Mouse (Mus musculus) intestine, embryonic 16.5 days (tissue): ENCODE measurements around the gene Iqck. TPM values are rescaled to one million over a fixed set of nuclear protein-coding genes. Genes with fewer than 3 reads are reported as not detected.

Experiments
- ATAC-seq: fragments of 200-750 bp; cut with Nextera tagmentation; 2 replicates; pipeline ENCODE4 v1.8.0; 2017; ENCODE audit warnings: moderate TSS enrichment, moderate library complexity
- H3K27ac ChIP-seq: fragments of 300-500 bp; sonication (generic); 2 replicates; pipeline ENCODE4 v1.5.1; 2014; ENCODE audit warnings: mild to moderate bottlenecking, low read length
- H3K27me3 ChIP-seq: fragments of 300-500 bp; sonication (generic); replicated peaks from 2 replicates; pipeline ENCODE4 v1.6.1; 2014; ENCODE audit warnings: low read length, control low read depth, mixed read lengths; ENCODE audit not compliant: control insufficient read depth, insufficient read depth
- H3K36me3 ChIP-seq: fragments of 300-500 bp; sonication (generic); 2 replicates; pipeline ENCODE4 v1.6.1; 2014; ENCODE audit warnings: low read length, control low read depth; ENCODE audit not compliant: control insufficient read depth, insufficient read depth
- H3K4me1 ChIP-seq: fragments of 300-500 bp; sonication (generic); 2 replicates; pipeline ENCODE4 v1.6.1; 2014; ENCODE audit warnings: low read length, control low read depth, mixed read lengths; ENCODE audit not compliant: control insufficient read depth, insufficient read depth
- H3K4me2 ChIP-seq: fragments of 300-500 bp; sonication (generic); 2 replicates; pipeline ENCODE4 v1.6.1; 2014; ENCODE audit warnings: low read depth, low read length, control low read depth
- H3K4me3 ChIP-seq: fragments of 300-500 bp; sonication (generic); 2 replicates; pipeline ENCODE4 v1.5.1; 2014; ENCODE audit warnings: mild to moderate bottlenecking, low read length
- H3K9ac ChIP-seq: fragments of 300-500 bp; sonication (generic); 2 replicates; pipeline ENCODE4 v1.6.1; 2014; ENCODE audit warnings: low read depth, low read length
- H3K9me3 ChIP-seq: fragments of 300-500 bp; sonication (generic); 2 replicates; pipeline ENCODE4 v1.6.1; 2016; ENCODE audit warnings: low read length, control low read depth; ENCODE audit not compliant: control insufficient read depth
- WGBS: fragments of 180-500 bp; shearing (Covaris S2); extraction: QIAGEN DNeasy Blood & Tissue Kit; methylation state at CpG from one replicate; pipeline ENCODE4 v1.1.7; 2014; 5-methylcytosine and 5-hydroxymethylcytosine counted together
- polyA plus RNA-seq: library from polyadenylated mRNA; unstranded; fragments of >200 nt; fragmentation: Nextera tagmentation; extraction: Ambion mirVana; gene quantifications from 2 replicates; pipeline ENCODE4 v1.2.1, GENCODE M21; 2015

Gene Iqck
- polyA plus RNA-seq, 1 experiment from 2014 or later, result 1.7 TPM

- H3K4me2 ChIP-seq, result no peak overlapping the region
- H3K36me3 ChIP-seq, result 0 out of 2 replicates have a peak, but pooled peaks cover 10% of the 10 kb centered on the region
- no peaks in the 10 kb centered on the region for H3K27me3 ChIP-seq
- no peaks in the 10 kb centered on the region for H3K9me3 ChIP-seq
- ATAC-seq, result no peak
- no peak overlapping the region for H3K4me3 ChIP-seq
- H3K27ac ChIP-seq, result no peak overlapping the region
- H3K9ac ChIP-seq, result no peak overlapping the region
- H3K4me1 ChIP-seq, result no peaks in the 10 kb centered on the region
- 94% methylated on average over 12 of the region's 12 CpGs for WGBS
Observed at GRCm38 (mm10) chr7:118821887-118822556, 33.5 kb upstream of the Iqck start.

DNA sequence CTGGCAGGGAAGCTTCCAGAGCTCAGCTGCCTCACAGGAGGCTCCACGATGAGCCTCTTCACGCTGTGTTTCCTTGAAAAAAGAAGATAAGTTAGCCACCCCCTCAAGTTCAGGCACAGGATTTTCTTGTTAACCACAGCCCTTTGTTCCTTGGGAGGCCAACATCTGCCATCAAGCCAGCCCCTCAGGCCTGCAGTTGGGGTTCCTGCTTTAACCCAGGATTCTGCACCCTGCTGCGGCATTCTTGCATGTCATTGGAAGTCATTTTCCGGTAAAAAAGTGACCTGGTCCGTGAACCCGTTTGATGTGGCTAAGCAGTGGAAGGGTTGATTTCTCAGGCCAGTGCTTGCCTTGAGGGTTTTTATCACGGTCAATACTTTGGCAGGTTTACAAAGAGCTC is 31.1 kb upstream of the Iqck start:
- no peaks in the 10 kb centered on the region for H3K9me3 ChIP-seq
- WGBS, result 69% methylated on average over 7 of the region's 7 CpGs
- no peaks in the 10 kb centered on the region for H3K27me3 ChIP-seq
- no peaks in the 10 kb centered on the region for H3K4me1 ChIP-seq
- no peak for ATAC-seq
- no peak overlapping the region for H3K4me3 ChIP-seq
- no peak overlapping the region for H3K4me2 ChIP-seq
- H3K27ac ChIP-seq, result no peak overlapping the region
- 0 out of 2 replicates have a peak, but pooled peaks cover 8% of the 10 kb centered on the region for H3K36me3 ChIP-seq
- no peak overlapping the region for H3K9ac ChIP-seq

DNA sequence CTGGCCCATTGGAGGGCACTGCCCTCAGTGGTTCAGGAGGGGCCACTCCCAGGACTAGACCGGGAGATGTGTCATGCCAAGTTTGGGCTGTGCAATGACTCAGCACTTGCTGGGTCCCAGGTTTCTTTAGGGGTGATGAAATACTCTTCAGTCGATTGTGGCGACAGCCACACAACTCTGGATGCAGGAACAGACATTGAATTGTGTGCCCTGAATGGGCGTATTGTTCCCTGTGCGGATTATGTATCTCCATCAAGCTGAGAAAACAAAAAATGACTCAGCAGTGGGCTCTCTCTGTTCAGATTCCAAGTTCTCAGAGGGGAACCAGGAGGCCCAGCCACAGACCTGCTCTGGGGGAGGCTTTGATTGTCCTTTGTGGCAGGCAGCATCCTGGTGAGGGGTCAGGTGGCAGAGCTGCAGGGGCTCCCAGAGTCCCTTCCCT is 27.6 kb upstream of the Iqck start:
- WGBS, result 74% methylated on average over 5 of the region's 5 CpGs
- no peaks in the 10 kb centered on the region for H3K27me3 ChIP-seq
- H3K4me1 ChIP-seq, result no peaks in the 10 kb centered on the region
- H3K4me3 ChIP-seq, result no peak overlapping the region
- no peak overlapping the region for H3K27ac ChIP-seq
- H3K4me2 ChIP-seq, result no peak overlapping the region
- no peak for ATAC-seq
- no peak overlapping the region for H3K9ac ChIP-seq
- no peaks in the 10 kb centered on the region for H3K9me3 ChIP-seq
- H3K36me3 ChIP-seq, result 0 out of 2 replicates have a peak, but pooled peaks cover 8% of the 10 kb centered on the region

DNA sequence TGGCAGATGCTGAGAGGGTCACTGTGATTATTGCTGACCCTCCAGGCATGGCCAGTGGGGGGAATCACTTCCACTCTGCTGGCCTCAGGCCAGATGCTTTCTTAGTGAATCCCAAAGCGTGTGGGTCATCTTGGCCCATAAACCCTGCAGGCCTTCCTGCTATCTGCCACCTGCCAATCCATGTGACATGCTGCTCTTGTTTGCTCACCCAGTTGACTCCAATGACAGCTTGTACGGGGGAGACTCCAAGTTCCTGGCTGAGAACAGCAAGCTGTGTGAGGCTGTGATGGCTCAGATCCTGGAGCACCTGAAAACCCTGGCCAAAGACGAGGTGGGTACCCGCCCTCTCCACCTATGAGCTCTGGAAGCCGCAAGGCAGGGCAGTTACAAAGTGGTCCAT is 17.7 kb upstream of the Iqck start:
- Histone ChIP-seq H3K4me3 (no peak overlapping the region), H3K4me1 (no peaks in the 10 kb centered on the region), H3K4me2 (no peak overlapping the region), H3K36me3 (peaks cover 21% of the 10 kb centered on the region), H3K9me3 (0 out of 2 replicates have a peak, but pooled peaks cover 2% of the 10 kb centered on the region), H3K27me3 (no peaks in the 10 kb centered on the region), H3K9ac (no peak overlapping the region), H3K27ac (no peak overlapping the region)
- no peak for ATAC-seq
- WGBS, result 84% methylated on average over 5 of the region's 5 CpGs

DNA sequence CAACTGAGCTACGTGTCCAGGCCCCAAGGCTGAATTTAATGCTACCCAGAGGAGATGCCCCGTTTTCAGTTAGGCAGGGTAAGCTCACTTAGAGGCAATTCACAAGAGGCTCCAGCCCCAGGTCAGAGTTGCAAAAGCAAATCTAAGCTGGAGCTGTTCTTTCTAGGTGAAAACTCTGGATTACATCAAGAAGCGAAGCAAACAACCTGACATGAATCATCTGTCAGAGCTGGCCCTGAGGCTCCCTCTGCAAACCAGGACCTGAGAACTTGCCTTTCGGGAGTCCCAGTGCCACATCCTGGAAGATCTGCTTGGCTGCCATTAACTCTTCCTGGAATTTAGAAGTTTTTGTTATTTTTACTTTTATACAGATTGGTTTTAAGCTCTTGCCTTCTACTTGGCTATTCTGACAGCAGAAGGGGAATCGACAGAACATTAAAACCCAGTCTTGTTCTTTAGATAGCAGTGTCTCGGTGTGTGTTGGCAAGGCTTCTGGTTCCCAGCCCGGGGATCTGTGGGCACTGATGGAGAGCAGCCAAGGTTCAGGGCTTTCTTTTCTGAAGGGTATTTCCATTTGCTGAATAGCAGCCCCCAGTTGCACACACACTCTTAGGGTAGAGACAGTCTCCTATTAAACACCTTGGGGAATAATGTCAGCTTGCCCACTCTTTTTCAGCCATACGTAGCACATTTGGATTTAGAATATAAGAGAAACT is 14.4 kb upstream of the Iqck start:
- Histone ChIP-seq H3K4me1 (no peaks in the 10 kb centered on the region), H3K4me2 (no peak overlapping the region), H3K27me3 (no peaks in the 10 kb centered on the region), H3K9me3 (0 out of 2 replicates have a peak, but pooled peaks cover 2% of the 10 kb centered on the region), H3K27ac (no peak overlapping the region), H3K4me3 (no peak overlapping the region), H3K36me3 (peaks cover 29% of the 10 kb centered on the region), H3K9ac (no peak overlapping the region)
- WGBS, result 49% methylated on average over 8 of the region's 8 CpGs
- no peak for ATAC-seq

DNA sequence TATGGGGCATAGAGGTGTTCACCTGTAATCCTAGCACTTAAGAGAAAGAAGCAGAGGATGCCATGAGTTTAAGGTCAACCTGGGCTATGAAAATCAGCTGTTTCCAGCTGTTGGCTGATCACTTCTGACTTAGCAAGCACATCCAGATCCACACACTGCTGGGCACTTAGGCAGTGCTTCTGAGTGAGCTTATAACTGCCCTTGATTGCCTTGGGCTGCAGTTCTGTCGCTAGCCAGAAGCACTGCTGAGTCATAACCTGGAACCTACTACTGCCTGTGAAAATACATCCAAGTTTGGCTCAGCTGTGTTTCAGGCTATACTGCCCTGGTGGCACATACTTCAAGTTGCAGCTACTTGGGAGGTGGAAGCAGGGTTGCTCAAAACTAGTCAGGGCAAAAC is 13.8 kb upstream of the Iqck start:
- H3K27me3 ChIP-seq, result no peaks in the 10 kb centered on the region
- H3K4me2 ChIP-seq, result no peak overlapping the region
- 39% methylated on average over 1 of the region's 1 CpGs for WGBS
- H3K36me3 ChIP-seq, result peaks cover 33% of the 10 kb centered on the region
- no peak overlapping the region for H3K4me3 ChIP-seq
- H3K9me3 ChIP-seq, result 0 out of 2 replicates have a peak, but pooled peaks cover 2% of the 10 kb centered on the region
- ATAC-seq, result no peak
- no peak overlapping the region for H3K9ac ChIP-seq
- no peak overlapping the region for H3K27ac ChIP-seq
- H3K4me1 ChIP-seq, result no peaks in the 10 kb centered on the region

DNA sequence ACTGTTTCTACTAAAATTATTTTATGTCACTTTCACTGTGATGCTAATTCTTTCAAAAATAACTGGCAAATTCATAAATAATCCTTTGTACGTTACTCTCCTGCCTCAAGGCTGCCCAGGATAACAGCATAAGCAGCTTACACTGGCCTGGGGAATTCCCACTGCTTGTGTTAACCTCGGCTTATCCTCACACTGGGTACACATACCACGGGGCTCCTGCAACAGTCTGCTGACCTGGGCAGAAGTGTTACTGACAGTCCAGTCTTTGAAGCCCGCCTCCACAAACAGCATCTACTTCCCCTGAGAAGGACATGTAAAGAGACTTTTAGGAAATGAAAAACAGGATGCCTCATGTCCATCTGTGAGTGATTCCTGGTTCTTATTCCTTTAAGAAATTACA is 12.6 kb upstream of the Iqck start:
- ATAC-seq, result no peak

GRCm38 (mm10) chr7:118845141-118845540 is 10.4 kb upstream of the Iqck start:
- WGBS, result 63% methylated on average over 5 of the region's 5 CpGs
- Histone ChIP-seq H3K4me1 (peaks cover 15% of the 10 kb centered on the region), H3K4me3 (no peak overlapping the region), H3K27ac (no peak overlapping the region), H3K4me2 (no peak overlapping the region), H3K27me3 (no peaks in the 10 kb centered on the region), H3K9me3 (no peaks in the 10 kb centered on the region), H3K9ac (no peak overlapping the region), H3K36me3 (peaks cover 23% of the 10 kb centered on the region; the same call in 1 of the 2 replicates)
- no peak for ATAC-seq

More for the DNA sequence above, 12.6 kb upstream of the Iqck start:
- Histone ChIP-seq H3K27ac (no peak overlapping the region), H3K9ac (no peak overlapping the region), H3K4me1 (no peaks in the 10 kb centered on the region), H3K4me2 (no peak overlapping the region), H3K9me3 (0 out of 2 replicates have a peak, but pooled peaks cover 2% of the 10 kb centered on the region), H3K4me3 (no peak overlapping the region), H3K27me3 (no peaks in the 10 kb centered on the region), H3K36me3 (peaks cover 32% of the 10 kb centered on the region; the same call in 1 of the 2 replicates)
- 69% methylated on average over 4 of the region's 4 CpGs for WGBS

GRCm38 (mm10) chr7:118846329-118846728 is 9.2 kb upstream of the Iqck start:
- no peaks in the 10 kb centered on the region for H3K27me3 ChIP-seq
- peaks cover 26% of the 10 kb centered on the region; the same call in 1 of the 2 replicates for H3K36me3 ChIP-seq
- 90% methylated on average over 4 of the region's 4 CpGs for WGBS
- no peak for ATAC-seq
- no peak overlapping the region for H3K4me2 ChIP-seq
- no peak overlapping the region for H3K4me3 ChIP-seq
- no peaks in the 10 kb centered on the region for H3K9me3 ChIP-seq
- no peak overlapping the region for H3K27ac ChIP-seq
- peaks cover 20% of the 10 kb centered on the region for H3K4me1 ChIP-seq
- H3K9ac ChIP-seq, result no peak overlapping the region
